Mouse (Mus musculus) monocyte, adult 5-6 weeks (primary cell): Measurements from ENCODE around the gene Abcc4. TPM values are rescaled to one million over a fixed set of nuclear protein-coding genes. Genes with fewer than 3 reads are reported as not detected.
"Not testable (repeated sequence)": the region's sequence is repeated elsewhere in the genome, so short reads cannot be mapped to it uniquely, and the experiment has no call there.

Source experiments
- ATAC-seq: fragments of 153-309, 156-312 bp; replicated peaks from 2 replicates; pipeline ENCODE4 v1.8.0; 2017; ENCODE audit warnings: mild to moderate bottlenecking; ENCODE audit not compliant: low TSS enrichment, insufficient number of reproducible peaks, severe bottlenecking, poor library complexity, low FRiP score
- total RNA-seq: library from RNA; stranded (forward); fragments of 200-1000, 200-491, 200-594 nt; gene quantifications from 3 replicates; pipeline ENCODE4 v1.2.3, GENCODE M21; 2017

Abcc4 gene
- total RNA-seq, 1 experiment from 2014 or later: 11.1 TPM

DNA sequence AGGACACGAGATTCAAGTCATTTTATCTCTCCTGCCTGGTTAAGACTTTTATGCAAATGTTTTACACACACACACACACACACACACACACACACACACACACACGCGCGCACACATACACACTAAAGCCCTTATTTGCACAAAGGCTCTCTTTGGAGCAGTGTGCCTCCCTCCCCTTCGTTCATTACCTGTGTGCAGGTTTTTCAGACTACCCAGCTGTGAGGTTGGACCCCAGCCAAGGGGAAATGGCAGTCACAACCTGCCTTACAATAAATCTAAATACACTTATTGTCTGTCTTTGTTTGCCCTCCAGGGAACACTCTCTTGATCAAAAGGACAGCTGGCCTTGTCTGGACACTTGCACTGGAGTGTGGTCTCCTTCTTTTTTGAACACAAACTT is 17.4 kb downstream of the Abcc4 start:
- ATAC-seq: no peak

DNA sequence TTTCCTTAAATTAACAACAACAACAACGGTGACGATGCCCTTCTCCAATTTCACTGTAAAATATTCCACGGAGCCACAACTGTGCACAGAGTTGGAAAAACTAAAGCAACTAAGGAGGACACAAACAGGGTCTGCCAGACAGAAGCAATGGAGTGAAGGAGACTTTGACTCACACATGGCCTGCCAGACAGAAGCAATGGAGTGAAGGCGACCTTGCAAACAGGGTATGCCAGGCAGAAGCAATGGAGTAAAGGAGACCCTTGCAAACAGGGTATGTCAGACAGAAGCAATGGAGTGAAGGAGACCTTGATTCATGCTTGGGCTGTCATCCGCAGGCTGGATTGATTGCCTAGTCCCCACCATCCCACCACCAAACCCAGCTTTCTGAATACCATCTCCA is 19.2 kb downstream of the Abcc4 start:
- ATAC-seq: no peak

DNA sequence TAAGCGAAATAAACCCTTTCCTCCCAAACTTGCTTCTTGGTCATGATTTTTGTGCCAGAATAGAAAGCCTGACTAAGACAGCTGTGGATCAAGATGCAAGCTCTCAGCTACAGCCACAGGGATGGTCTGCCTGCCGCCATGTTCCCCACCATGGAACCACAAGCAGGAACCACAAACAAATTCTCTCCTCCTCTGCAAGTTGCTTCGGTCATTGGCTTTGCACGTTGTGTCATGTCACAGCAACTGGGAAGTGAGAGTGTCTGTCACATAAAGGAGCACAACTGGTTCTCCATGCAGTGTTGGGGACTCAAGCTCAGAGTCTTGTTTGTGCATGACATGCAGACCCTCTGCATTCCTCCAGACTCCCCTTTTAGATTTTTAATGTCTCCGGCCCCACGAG is 20.4 kb downstream of the Abcc4 start:
- 0 out of 2 replicates have a peak, but pooled peaks have one; percentile 9 for ATAC-seq

DNA sequence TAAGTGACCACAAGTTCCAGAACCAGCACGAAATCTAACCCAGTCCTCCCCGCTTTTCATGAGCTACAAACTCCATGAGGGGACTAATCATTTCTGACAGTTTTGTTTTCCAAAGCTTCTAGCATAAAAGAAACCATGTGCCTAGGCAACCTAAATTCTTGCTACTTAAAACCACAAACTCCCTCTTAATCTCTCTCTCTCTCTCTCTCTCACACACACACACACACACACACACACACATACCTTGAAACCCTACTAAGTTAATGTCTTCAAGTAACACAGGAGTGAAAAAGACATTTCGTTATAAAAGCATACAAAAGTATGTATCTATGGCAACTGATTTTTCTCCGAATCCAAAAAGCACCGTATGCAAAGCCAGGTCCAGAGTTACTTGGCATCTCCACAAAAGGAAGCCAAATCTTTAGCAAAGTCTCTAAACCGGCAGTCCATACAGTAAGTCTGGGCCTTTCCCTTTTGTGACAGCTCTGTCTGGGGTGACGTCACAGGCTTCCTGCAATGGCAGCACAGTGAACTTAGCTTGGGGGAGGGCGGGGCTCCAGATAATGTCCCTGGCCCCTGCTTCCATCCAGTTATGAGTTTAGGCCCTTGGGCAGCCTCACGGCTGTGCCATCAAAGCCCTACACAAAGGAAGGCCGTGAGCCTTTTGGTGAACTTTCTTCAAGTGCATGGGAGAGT is 23.5 kb downstream of the Abcc4 start:
- ATAC-seq: no peak

DNA sequence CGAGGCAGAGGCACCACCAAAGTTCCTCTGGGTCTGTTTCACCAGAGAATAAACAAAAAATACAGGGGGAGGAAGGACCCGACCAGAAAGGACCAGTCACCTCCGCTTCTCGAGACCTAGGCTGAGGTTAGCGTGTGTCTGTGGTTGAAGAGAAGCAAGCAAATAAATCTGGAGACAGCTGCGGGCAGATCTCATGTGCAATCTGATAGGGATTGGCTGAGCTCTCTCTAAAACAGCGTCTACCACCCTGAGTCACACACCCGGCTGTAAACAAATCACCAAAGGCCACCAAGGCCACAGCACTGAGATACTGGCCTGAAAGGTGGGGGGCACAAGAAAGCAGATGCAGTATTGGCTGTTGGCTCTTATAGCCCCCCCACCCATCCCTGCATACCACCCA is 24.9 kb downstream of the Abcc4 start:
- no peak for ATAC-seq

DNA sequence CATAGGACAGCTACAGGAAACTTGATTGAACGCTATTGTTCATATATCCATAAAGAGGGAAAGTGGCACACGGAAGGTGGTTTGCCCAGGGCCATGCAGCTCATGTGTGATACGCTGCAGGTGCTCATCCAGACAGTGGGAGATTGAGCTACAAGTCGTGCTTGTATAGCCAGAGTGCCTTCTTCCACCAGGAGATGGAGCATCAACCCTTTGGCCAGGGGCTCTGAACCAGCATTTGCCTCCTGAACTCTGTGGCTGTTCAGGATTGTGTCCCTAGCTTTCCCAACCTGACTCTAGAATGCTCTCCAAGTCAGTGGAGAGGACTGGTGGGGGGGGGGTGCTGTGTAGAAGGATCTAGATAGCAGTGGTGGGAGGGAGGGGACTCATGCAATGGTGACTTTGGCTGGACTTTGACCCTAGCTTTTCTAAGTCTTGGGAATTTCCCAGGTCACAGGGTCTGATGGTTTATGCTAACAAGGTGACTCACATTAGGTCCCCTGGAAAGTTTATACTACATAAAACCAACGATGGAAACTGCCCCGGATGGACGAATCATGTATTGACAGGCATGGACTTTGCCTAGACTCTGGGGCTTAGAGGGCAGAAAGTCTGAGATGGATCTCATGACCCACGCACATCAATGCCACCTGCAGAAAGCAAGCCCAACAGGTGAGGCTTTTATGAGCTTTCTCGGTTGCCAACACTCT is 27.6 kb downstream of the Abcc4 start:
- no peak for ATAC-seq

DNA sequence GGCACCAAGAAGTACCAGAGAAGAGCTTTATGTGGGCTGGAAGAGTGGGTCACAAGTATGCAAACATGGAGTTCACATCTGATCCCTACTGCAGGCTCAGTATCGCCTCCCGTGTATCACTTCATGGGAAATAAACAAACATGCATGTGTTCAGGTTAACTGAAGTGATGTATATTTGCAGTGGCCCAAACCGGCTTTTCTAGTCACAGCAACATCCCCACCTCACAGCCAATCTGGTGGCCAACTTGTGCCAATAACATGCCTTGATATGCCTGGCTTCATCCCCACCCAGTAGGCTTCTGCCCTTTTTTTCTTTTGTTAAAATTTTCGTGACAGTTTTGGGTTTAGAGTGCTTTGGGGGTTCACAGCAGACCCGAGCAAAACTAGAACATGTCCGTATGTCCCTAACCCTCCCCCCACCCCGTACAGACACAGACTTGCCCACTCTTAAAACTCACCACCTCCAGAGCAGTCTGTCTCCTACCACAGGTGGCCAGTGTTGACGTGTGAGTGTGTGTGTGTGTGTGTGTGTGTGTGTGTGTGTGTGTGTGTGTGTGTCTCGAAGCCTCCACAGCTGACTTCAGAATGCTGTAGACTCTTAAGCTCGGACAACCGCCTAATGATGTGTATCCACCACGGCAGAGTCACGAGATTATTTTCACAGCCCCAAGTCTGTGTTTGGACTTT is 29.6 kb downstream of the Abcc4 start:
- no peak for ATAC-seq

DNA sequence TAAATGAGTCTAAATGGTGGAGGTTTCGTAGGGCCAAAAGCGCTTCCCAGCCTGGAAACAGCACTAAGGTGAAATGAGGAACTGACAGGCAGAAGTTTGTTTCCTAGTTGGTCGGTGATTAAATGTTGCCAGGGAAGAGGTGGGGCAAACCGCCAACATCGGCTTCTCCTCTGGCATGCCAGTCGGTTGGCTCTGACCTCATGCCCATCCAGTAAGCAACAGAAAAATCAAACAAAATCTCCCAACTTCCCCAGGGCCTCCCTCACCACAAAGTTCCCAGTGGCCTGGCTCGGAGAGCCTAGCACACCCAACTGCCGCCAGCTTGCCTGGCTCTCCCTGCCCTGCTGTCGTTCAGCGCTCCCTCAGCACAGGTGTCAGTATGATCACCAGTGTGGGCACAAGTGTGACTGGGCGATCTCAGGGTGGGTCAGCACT is 31.3 kb downstream of the Abcc4 start:
- 0 out of 2 replicates have a peak, but pooled peaks have one; percentile 39 for ATAC-seq

DNA sequence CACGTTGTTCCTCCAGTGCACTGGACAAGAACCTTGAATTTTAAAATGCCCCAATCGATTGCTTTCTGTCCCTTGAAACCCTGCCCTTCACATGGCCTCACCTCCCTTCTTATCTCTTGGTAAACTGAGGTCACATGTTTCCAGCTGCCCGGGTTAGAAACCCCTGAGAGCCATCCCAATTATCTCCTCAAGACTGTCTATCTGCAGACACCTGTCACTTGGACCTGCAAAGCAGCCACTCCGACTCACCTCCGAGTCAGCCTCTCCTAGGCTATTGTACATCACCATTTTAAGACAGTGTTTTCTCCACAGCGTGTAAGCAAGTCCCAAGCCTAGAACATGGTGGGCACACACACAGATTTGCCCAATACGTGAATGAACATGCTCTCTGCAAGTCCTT is 31.8 kb downstream of the Abcc4 start:
- no peak for ATAC-seq

DNA sequence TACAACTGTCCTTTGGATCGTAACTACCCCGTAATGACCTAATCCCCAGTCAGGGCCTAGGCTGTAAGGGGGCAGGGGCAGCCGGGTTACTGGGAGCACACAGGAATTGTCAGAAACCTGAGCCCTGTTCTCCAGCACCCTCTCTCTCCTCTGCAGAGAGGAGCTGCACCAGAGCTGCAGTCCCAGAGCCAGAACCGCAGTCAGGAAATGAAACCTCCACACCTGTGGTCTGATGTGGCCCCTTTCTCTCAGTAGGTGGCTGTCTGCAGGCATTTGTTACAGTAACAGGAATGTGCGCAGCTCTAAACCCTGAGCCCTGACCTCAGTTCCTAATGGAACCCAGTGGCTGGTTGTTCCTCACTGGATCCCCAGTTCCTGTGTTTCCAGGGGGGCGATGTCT is 32.5 kb downstream of the Abcc4 start:
- ATAC-seq: no peak

DNA sequence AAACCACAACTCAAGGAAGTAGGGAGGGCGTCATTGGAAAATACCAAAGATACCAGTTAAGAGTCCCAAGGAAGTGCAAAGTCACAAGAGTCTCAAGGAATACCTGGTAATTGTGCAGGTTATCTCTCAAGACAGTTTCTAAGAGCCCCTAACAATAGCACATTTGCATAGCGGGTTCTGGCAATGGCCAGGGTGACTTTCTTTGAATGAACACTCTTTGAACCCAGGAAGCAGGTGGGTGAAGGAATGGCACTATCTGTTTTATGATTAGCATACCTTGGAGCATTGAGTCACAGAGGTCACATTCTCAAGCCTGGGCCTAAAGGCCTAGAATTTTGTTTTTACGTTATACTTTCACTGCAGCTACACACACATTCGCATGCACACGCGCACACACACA is 33.1 kb downstream of the Abcc4 start:
- ATAC-seq: not testable (repeated sequence)

DNA sequence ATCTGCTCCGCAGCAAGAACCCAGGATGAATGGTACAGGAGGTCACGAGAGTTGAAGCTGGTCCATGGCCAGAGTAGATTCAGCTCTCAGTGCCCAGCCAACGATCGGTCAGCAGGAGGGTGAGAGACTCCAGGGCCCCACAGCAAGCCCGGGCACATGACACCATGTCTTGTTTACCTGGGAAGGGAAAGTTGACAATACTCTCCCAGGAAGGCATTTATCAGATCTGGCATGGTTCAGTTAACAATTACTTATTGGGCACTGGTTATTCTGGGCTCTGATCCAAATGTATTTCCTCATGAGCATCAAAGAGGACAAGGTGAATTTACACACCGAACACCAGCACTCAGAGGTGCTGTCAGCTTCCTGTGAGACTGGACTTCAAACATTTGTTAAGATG is 38.5 kb downstream of the Abcc4 start:
- ATAC-seq: no peak

DNA sequence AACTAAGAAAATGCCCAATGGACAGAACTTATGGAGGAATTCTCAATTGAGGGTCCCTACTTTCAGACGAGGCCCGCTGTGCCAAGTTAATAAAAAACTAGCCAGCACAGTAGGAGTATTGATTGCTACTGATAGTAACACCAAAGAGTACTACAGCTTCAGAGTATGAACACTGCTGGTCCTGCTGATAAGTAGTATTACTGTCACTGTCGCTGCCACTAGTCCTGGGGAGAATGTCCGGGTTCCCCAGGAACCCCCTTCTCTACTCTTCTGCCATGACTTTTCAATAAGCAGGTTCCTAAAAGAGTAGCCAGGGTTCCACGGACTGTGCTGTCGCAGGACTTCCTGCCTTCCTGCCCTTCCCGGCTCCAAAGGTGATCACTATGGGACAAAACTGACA is 41.4 kb downstream of the Abcc4 start:
- no peak for ATAC-seq

DNA sequence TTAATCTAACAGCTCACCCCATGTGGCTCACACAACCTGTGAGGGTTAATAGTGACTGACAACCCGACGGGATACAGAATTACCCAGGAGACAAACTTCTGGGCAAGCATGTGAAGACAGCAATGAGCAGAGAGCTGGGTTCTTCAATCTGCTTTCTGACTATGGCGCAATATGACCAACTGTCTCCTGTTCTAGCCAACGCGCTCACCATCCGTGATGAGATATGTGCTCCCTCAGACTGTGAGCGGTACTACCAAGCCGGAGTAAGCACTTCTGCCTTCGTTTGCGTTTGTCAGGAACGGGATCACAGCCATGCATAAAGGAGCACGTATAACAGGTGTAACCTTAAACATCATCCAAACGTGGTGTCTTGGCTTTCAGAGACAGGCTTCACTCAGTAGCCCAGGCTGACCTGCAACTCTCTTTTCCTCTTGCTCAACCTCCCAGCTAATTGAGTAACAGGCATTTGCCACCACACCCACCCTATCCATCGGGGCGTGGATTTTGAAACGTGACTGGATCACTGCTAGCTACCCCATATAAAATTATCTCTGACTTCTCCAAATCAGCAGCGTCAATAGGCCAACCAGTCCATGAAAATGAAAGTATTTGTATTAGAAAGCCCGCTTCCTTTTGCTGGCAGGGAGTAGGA is 43.3 kb downstream of the Abcc4 start:
- peak; percentile 79 for ATAC-seq

DNA sequence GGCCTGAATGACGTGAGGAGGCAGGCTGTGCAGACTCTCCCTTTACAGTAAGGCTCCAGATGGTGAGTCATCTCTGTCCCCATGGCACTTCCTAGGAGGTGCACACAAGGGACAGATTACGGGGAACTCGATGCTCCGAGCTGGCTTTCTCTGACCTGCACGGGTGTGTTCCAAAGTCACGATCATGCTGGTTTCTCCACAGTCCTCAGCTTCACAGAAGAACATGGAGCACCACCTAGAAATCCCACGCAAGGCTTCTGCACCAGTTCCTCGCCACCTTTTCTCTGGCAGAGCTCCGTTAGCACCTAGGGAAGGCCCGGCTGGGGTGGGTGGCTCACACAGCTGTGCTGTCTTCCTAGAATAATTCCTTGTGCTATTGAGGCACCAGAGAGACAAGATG is 43.9 kb downstream of the Abcc4 start:
- no peak for ATAC-seq

DNA sequence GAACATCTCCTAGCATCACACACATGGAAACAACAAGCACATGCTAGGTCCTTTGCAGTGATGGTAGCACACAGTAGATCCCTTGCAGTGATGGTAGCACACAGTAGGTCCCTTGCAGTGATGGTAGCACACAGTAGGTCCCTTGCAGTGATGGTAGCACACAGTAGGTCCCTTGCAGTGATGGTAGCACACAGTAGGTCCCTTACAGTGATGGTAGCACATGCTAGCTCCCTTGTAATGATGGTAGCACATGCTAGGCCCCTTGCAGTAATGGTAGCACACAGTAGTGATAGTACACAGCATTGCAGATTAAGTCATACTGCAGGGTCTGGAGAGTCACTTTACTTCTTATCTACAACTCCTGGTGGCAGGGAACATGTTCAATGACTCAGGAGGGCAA is 46.8 kb downstream of the Abcc4 start:
- no peak for ATAC-seq

DNA sequence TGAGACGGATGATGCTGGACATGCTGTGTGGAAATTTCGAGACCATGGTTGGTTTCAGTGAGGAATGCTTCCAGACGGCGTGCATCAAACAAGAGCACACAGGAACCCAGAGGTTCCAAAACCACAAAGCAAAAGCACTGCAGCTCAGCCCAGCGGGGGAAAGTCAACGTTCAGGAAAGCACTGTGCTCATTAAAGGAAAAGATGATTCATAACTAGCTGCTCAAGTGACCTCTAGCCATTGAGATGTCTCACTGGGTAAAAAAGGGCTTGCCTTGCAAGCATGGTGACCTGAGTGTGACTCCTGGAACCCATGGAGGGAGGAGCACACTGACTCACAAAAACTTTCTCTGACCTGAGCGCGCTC is 47.7 kb downstream of the Abcc4 start:
- ATAC-seq: no peak

DNA sequence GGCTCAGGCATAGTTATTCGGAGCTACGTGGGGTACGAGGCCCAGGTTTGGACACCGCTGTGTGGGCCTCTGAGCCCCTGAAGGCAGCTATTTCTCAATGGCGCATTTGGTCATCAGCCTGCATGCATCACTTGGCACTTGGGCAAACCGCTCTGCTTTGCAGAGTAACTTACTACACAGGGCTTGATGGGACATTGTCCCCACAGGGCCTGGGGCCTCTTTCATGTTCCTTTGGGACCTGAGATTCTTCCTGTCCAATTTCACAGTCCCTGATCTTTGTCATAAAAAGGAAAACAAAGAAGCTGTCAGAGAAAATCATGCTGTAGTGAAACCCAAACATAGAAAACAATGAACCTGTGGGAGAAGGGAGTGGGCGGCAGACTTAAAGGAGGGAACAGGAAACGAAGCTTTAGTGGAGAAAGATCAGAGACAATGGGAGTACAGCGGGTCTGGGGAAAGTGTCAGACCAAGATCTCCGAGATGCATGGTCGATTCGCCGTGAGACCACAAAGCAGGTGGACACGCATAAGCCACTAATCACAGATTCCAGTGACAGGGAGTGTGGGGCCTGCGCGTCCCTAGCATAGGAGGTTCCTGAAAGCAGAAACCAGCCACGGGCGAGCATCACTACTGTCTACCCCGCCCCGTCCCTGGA is 48.2 kb downstream of the Abcc4 start:
- ATAC-seq: no peak

DNA sequence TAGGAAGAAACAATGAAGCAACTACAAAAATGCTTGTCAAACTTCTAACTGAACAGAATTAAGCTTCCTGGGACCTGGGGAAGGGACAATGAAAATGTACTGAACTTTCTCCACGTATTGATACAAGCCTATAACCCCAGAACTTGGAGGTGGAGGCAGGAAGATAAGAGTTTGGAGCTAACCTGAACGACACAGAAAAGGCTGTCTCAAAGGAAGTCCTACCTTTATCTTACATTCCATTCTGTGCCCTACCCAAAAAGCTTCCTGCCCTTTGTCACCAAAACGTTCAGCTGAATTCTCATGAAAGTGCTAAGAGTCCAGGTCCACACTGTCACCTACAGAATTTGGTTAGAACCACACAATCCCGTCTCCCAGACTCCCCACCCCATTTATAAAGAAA is 48.8 kb downstream of the Abcc4 start:
- ATAC-seq: no peak
